Mouse (Mus musculus) embryonic facial prominence, embryonic 12.5 days (tissue): ENCODE data around the gene Tmem266. TPM values are rescaled to one million over a fixed set of nuclear protein-coding genes. Genes with fewer than 3 reads are reported as not detected.

Experiments used
- ATAC-seq: fragments of 200-750 bp; cut with Nextera tagmentation; 2 replicates; pipeline ENCODE4 v1.8.0; 2017; ENCODE audit not compliant: insufficient number of reproducible peaks, insufficient read depth, low FRiP score, low TSS enrichment
- H3K27ac ChIP-seq: fragments of 300-500 bp; sonication (generic); 2 replicates; pipeline ENCODE4 v1.5.1; 2016; ENCODE audit warnings: mild to moderate bottlenecking
- H3K27me3 ChIP-seq: fragments of 300-500 bp; sonication (generic); 2 replicates; pipeline ENCODE4 v1.6.1; 2016; ENCODE audit warnings: mild to moderate bottlenecking, moderate library complexity
- H3K36me3 ChIP-seq: fragments of 300-500 bp; sonication (generic); 2 replicates; pipeline ENCODE4 v1.6.1; 2016; ENCODE audit warnings: mild to moderate bottlenecking
- H3K4me1 ChIP-seq: fragments of 300-500 bp; sonication (generic); 2 replicates; pipeline ENCODE4 v1.6.1; 2016
- H3K4me2 ChIP-seq: fragments of 300-500 bp; sonication (generic); replicated peaks from 2 replicates; pipeline ENCODE4 v1.6.1; 2016; ENCODE audit warnings: mild to moderate bottlenecking, moderate library complexity
- H3K4me3 ChIP-seq: fragments of 300-500 bp; sonication (generic); 2 replicates; pipeline ENCODE4 v1.5.1; 2016; ENCODE audit warnings: mild to moderate bottlenecking
- H3K9ac ChIP-seq: fragments of 300-500 bp; sonication (generic); 2 replicates; pipeline ENCODE4 v1.6.1; 2016; ENCODE audit warnings: mild to moderate bottlenecking, moderate library complexity
- H3K9me3 ChIP-seq: fragments of 300-500 bp; sonication (generic); 2 replicates; pipeline ENCODE4 v1.6.1; 2016; ENCODE audit warnings: mild to moderate bottlenecking, moderate library complexity
- WGBS: fragments of 180-500 bp; shearing (Covaris S2); methylation state at CpG from one replicate; pipeline ENCODE4 v1.1.7; 2016; 5-methylcytosine and 5-hydroxymethylcytosine counted together
- polyA plus RNA-seq: library from polyadenylated mRNA; unstranded; fragments of >200 nt; fragmentation: Nextera tagmentation; extraction: Ambion mirVana; gene quantifications from 2 replicates; pipeline ENCODE4 v1.2.1, GENCODE M21; 2016

Gene Tmem266
- polyA plus RNA-seq, 1 experiment from 2014 or later: 0.91 TPM

GRCm38 (mm10) chr9:55478699-55479098, 152.0 kb downstream of the Tmem266 start:
- Histone ChIP-seq H3K4me3 (no peak overlapping the region), H3K27ac (no peak overlapping the region)

GRCm38 (mm10) chr9:55482116-55482515, 155.4 kb downstream of the Tmem266 start:
- Histone ChIP-seq H3K4me2 (no peak overlapping the region), H3K9ac (no peak overlapping the region), H3K27me3 (no peaks in the 10 kb centered on the region), H3K4me1 (no peaks in the 10 kb centered on the region), H3K9me3 (no peaks in the 10 kb centered on the region), H3K4me3 (no peak overlapping the region), H3K36me3 (peaks cover 3% of the 10 kb centered on the region; the same call in 1 of the 2 replicates), H3K27ac (no peak overlapping the region)
- 72% methylated on average over 2 of the region's 2 CpGs for WGBS
- ATAC-seq: no peak

More at GRCm38 (mm10) chr9:55478699-55479098, 152.0 kb downstream of the Tmem266 start:
- no peaks in the 10 kb centered on the region for H3K27me3 ChIP-seq
- no peak for ATAC-seq
- no peak overlapping the region for H3K9ac ChIP-seq
- no peaks in the 10 kb centered on the region for H3K36me3 ChIP-seq
- H3K9me3 ChIP-seq: no peaks in the 10 kb centered on the region
- H3K4me2 ChIP-seq: no peak overlapping the region
- no peaks in the 10 kb centered on the region for H3K4me1 ChIP-seq

Other genes starting within 250 kb of the Tmem266 start
- 45.0 and 46.1 TPM in 2 replicates for gene Ube2q2, start 178.1 kb upstream of the Tmem266 start, polyA plus RNA-seq
- gene Fbxo22, start 118.0 kb upstream of the Tmem266 start, polyA plus RNA-seq: 74.4 and 76.9 TPM in 2 replicates
- 2.1 and 2.2 TPM in 2 replicates for gene Nrg4, start 69 bp upstream of the Tmem266 start, polyA plus RNA-seq
- gene Etfa, start 185.3 kb downstream of the Tmem266 start, polyA plus RNA-seq: 171 and 174 TPM in 2 replicates
- gene Isl2, start 211.8 kb downstream of the Tmem266 start, polyA plus RNA-seq: 20.8 and 27.8 TPM in 2 replicates